Mouse (Mus musculus) intestine, embryonic 14.5 days (tissue): Measurements from ENCODE around the gene Ttc7b. TPM values are rescaled to one million over a fixed set of nuclear protein-coding genes. Genes with fewer than 3 reads are reported as not detected.

ENCODE experiments used
- ATAC-seq: fragments of 200-750 bp; cut with Nextera tagmentation; replicated peaks from 2 replicates; pipeline ENCODE4 v1.8.0; 2017; ENCODE audit warnings: low read depth, moderate number of reproducible peaks, moderate TSS enrichment, moderate library complexity; ENCODE audit not compliant: low FRiP score, low TSS enrichment
- DNase-seq: peaks from one replicate; pipeline ENCODE4 v3.0.0-alpha.2; 2018; ENCODE audit warnings: low spot score
- H3K27ac ChIP-seq: fragments of 300-500 bp; sonication (generic); 2 replicates; pipeline ENCODE4 v1.5.1; 2014; ENCODE audit warnings: low read depth, mild to moderate bottlenecking, control low read depth
- H3K27me3 ChIP-seq: fragments of 300-500 bp; sonication (generic); replicated peaks from 2 replicates; pipeline ENCODE4 v1.6.1; 2014; ENCODE audit warnings: low read length, control low read depth; ENCODE audit not compliant: control insufficient read depth, insufficient read depth
- H3K36me3 ChIP-seq: fragments of 300-500 bp; sonication (generic); 2 replicates; pipeline ENCODE4 v1.6.1; 2014; ENCODE audit warnings: low read length, control low read depth; ENCODE audit not compliant: control insufficient read depth, insufficient read depth
- H3K4me1 ChIP-seq: fragments of 300-500 bp; sonication (generic); replicated peaks from 2 replicates; pipeline ENCODE4 v1.6.1; 2014; ENCODE audit warnings: low read length, control low read depth, mixed read lengths; ENCODE audit not compliant: control insufficient read depth, insufficient read depth
- H3K4me2 ChIP-seq: fragments of 300-500 bp; sonication (generic); 2 replicates; pipeline ENCODE4 v1.6.1; 2014; ENCODE audit warnings: low read length
- H3K4me3 ChIP-seq: fragments of 300-500 bp; sonication (generic); 2 replicates; pipeline ENCODE4 v1.5.1; 2014; ENCODE audit warnings: low read depth, low read length, control low read depth, mixed read lengths
- H3K9ac ChIP-seq: fragments of 300-500 bp; sonication (generic); 2 replicates; pipeline ENCODE4 v1.6.1; 2014; ENCODE audit warnings: mild to moderate bottlenecking, low read length
- H3K9me3 ChIP-seq: fragments of 300-500 bp; sonication (generic); 2 replicates; pipeline ENCODE4 v1.6.1; 2016; ENCODE audit warnings: low read length, control low read depth; ENCODE audit not compliant: control insufficient read depth
- WGBS: fragments of 180-500 bp; shearing (Covaris S2); extraction: QIAGEN DNeasy Blood & Tissue Kit; methylation state at CpG from one replicate; pipeline ENCODE4 v1.1.7; 2014; 5-methylcytosine and 5-hydroxymethylcytosine counted together
- polyA plus RNA-seq: library from polyadenylated mRNA; unstranded; fragments of >200 nt; fragmentation: Nextera tagmentation; extraction: Ambion mirVana; gene quantifications from 2 replicates; pipeline ENCODE4 v1.2.1, GENCODE M21; 2014

Ttc7b gene
- polyA plus RNA-seq, 1 experiment from 2014 or later, result 5.9 TPM

DNA sequence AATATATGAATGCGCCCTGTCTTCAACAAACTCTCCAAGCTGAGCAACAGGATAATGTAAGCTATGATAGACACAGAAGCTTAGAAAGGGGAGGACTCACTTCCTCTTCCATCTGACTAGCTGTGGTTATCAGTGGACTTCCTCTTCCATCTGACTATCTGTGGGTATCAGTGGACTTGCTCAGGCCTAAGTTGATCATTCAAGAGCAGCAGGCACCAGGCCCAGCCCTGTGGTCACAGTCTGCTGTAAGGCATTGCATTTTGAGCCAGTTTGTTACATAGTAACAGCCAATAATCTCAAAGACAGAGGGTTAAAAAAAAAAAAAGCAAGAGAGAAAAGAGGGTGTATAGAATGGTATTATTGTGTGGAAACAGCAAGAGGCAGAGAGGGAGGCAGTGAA lies 15.1 kb downstream of the Ttc7b start:
- H3K4me1 ChIP-seq, result no peaks in the 10 kb centered on the region
- H3K9ac ChIP-seq, result no peak overlapping the region
- no peak overlapping the region for H3K27ac ChIP-seq
- no peak overlapping the region for H3K4me2 ChIP-seq
- DNase-seq (no peak), ATAC-seq (no peak)
- H3K4me3 ChIP-seq, result no peak overlapping the region
- no peaks in the 10 kb centered on the region for H3K9me3 ChIP-seq
- WGBS, result 87% methylated on average over 1 of the region's 1 CpGs
- H3K36me3 ChIP-seq, result no peaks in the 10 kb centered on the region; the same call in 1 of the 2 replicates
- H3K27me3 ChIP-seq, result no peaks in the 10 kb centered on the region

DNA sequence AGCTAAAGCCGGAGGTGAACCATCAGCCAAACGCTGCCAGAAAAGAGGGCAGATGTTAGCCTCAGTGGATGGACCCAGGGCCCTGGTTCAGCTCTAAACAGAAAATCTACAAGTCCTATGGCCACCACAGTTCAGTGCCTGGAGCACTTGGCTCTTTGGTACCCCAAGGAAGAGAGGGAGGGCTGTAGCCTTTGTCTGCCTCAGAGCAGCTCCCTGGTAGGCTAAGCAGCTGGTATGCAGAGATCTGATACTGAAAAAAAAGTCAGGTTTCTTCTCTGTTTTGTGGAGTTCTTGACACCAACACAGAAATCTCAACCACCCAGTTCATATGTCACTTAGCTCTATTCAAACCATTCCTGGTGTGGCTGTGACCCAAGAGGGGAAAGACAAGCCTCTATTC lies 16.0 kb downstream of the Ttc7b start:
- no peak overlapping the region for H3K4me2 ChIP-seq
- H3K36me3 ChIP-seq, result peaks cover 6% of the 10 kb centered on the region; the same call in 1 of the 2 replicates
- H3K27me3 ChIP-seq, result no peaks in the 10 kb centered on the region
- no peak for DNase-seq
- no peak overlapping the region for H3K27ac ChIP-seq
- no peak overlapping the region for H3K4me3 ChIP-seq
- H3K4me1 ChIP-seq, result no peaks in the 10 kb centered on the region
- no peaks in the 10 kb centered on the region for H3K9me3 ChIP-seq
- WGBS, result 100% methylated on average over 2 of the region's 2 CpGs
- H3K9ac ChIP-seq, result no peak overlapping the region
- ATAC-seq, result no peak

GRCm38 (mm10) chr12:100503659-100504058 lies 17.0 kb downstream of the Ttc7b start:
- Histone ChIP-seq H3K4me1 (no peaks in the 10 kb centered on the region), H3K4me3 (no peak overlapping the region), H3K27me3 (no peaks in the 10 kb centered on the region), H3K27ac (no peak overlapping the region), H3K36me3 (peaks cover 15% of the 10 kb centered on the region), H3K9ac (no peak overlapping the region), H3K9me3 (no peaks in the 10 kb centered on the region), H3K4me2 (no peak overlapping the region)
- DNase-seq (no peak), ATAC-seq (no peak)
- WGBS, result 88% methylated on average over 4 of the region's 4 CpGs

GRCm38 (mm10) chr12:100502544-100502943 lies 18.1 kb downstream of the Ttc7b start:
- 71% methylated on average over 3 of the region's 3 CpGs for WGBS
- H3K9me3 ChIP-seq, result no peaks in the 10 kb centered on the region
- no peak overlapping the region for H3K27ac ChIP-seq
- H3K4me2 ChIP-seq, result no peak overlapping the region
- H3K27me3 ChIP-seq, result no peaks in the 10 kb centered on the region
- ATAC-seq, result no peak
- DNase-seq, result no peak
- H3K4me1 ChIP-seq, result no peaks in the 10 kb centered on the region
- no peak overlapping the region for H3K9ac ChIP-seq
- peaks cover 24% of the 10 kb centered on the region for H3K36me3 ChIP-seq
- H3K4me3 ChIP-seq, result no peak overlapping the region

GRCm38 (mm10) chr12:100501261-100501660 lies 19.4 kb downstream of the Ttc7b start:
- ATAC-seq (no peak), DNase-seq (no peak)
- H3K4me1 ChIP-seq, result no peaks in the 10 kb centered on the region
- H3K27ac ChIP-seq, result no peak overlapping the region
- peaks cover 33% of the 10 kb centered on the region for H3K36me3 ChIP-seq
- no peak overlapping the region for H3K9ac ChIP-seq
- H3K4me3 ChIP-seq, result no peak overlapping the region
- H3K4me2 ChIP-seq, result no peak overlapping the region
- WGBS, result 83% methylated on average over 4 of the region's 4 CpGs
- H3K9me3 ChIP-seq, result no peaks in the 10 kb centered on the region
- no peaks in the 10 kb centered on the region for H3K27me3 ChIP-seq

GRCm38 (mm10) chr12:100499469-100499868 lies 21.2 kb downstream of the Ttc7b start:
- Histone ChIP-seq H3K27ac (no peak overlapping the region), H3K36me3 (peaks cover 49% of the 10 kb centered on the region), H3K4me3 (no peak overlapping the region), H3K27me3 (no peaks in the 10 kb centered on the region), H3K9me3 (no peaks in the 10 kb centered on the region), H3K4me2 (no peak overlapping the region), H3K4me1 (no peaks in the 10 kb centered on the region), H3K9ac (no peak overlapping the region)
- DNase-seq (no peak), ATAC-seq (no peak)
- 91% methylated on average over 13 of the region's 13 CpGs for WGBS

GRCm38 (mm10) chr12:100498006-100498405 lies 22.6 kb downstream of the Ttc7b start:
- H3K9ac ChIP-seq, result no peak overlapping the region
- DNase-seq (no peak), ATAC-seq (no peak)
- no peaks in the 10 kb centered on the region for H3K9me3 ChIP-seq
- H3K36me3 ChIP-seq, result peaks cover 60% of the 10 kb centered on the region
- 89% methylated on average over 5 of the region's 5 CpGs for WGBS
- no peak overlapping the region for H3K4me3 ChIP-seq
- no peaks in the 10 kb centered on the region for H3K4me1 ChIP-seq
- no peak overlapping the region for H3K27ac ChIP-seq
- H3K4me2 ChIP-seq, result no peak overlapping the region
- no peaks in the 10 kb centered on the region for H3K27me3 ChIP-seq

GRCm38 (mm10) chr12:100495083-100495482 lies 25.5 kb downstream of the Ttc7b start:
- no peaks in the 10 kb centered on the region for H3K4me1 ChIP-seq
- no peaks in the 10 kb centered on the region for H3K9me3 ChIP-seq
- no peak overlapping the region for H3K27ac ChIP-seq
- no peaks in the 10 kb centered on the region for H3K27me3 ChIP-seq
- H3K9ac ChIP-seq, result no peak overlapping the region
- H3K4me2 ChIP-seq, result no peak overlapping the region
- no peak overlapping the region for H3K4me3 ChIP-seq
- no peak for ATAC-seq
- WGBS, result 98% methylated on average over 7 of the region's 7 CpGs
- DNase-seq, result no peak
- H3K36me3 ChIP-seq, result peaks cover 68% of the 10 kb centered on the region

DNA sequence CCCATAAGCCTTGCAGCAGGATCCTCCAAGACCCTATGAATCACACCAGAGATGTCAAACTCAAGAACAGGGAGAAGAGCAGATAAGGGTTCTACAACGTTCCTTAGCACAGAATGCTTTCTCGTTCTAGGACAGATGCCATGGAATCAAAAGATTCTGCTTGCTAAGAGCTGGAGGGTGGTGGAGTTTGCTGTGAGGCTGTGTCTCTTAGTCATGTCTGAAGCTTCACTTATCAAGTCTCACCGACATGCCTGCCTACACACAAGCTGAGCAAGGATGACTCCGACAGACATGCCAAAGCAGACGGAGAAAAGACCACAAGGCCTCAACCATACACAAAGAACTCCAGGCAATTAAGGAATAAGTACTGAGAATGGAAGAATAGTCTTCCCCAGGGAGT lies 27.4 kb downstream of the Ttc7b start:
- DNase-seq, result no peak
- Histone ChIP-seq H3K27ac (no peak overlapping the region), H3K27me3 (no peaks in the 10 kb centered on the region), H3K4me2 (no peak overlapping the region), H3K9ac (no peak overlapping the region), H3K36me3 (peaks cover 60% of the 10 kb centered on the region), H3K9me3 (no peaks in the 10 kb centered on the region), H3K4me1 (no peaks in the 10 kb centered on the region), H3K4me3 (no peak overlapping the region)
- WGBS, result 93% methylated on average over 5 of the region's 5 CpGs
- no peak for ATAC-seq
